In genomic region chr10:93249901-93250300, GRCm38 (mm10) we compare ENCODE assay signal across 18 mouse cellular contexts.
A peak's percentile ranks its signal among the peaks of the same experiment; 100 is the strongest.
DNase-seq lines count a peak whose midpoint lies in the region; ATAC-seq and TF ChIP-seq lines count a peak whose summit lies in the region.
"Had no signal": no experiment of that assay in that cellular context is flagged by ENCODE, and none has a peak within 500 bp of the region (broad histone marks: within the 10 kb centered on the region; RNA-seq: fewer than 3 reads in every experiment).

No protein-coding gene starts in this region.

- H3K9me3 ChIP-seq in heart, embryonic 16.5 days (replicated peaks; ENCODE audit: control insufficient read depth, low read length), result no peaks in the 10 kb centered on the region
- no peaks in the 10 kb centered on the region for H3K9me3 ChIP-seq in embryonic facial prominence, embryonic 15.5 days (replicated peaks)
- no peaks in the 10 kb centered on the region for H3K9me3 ChIP-seq in neural tube, embryonic 14.5 days (ENCODE audit: control insufficient read depth, low read length)
- H3K9me3 ChIP-seq: G1E; lung, embryonic 15.5 days; neural tube, embryonic 12.5 days had no signal

- no peak for TF ChIP-seq CTCF in left cerebral cortex, adult 2 months (IDR thresholded peaks at IDR 0.05)

- H3K27ac ChIP-seq in heart, embryonic 16.5 days (ENCODE audit: low read length), result peak overlapping the region; percentile 66
- peak overlapping the region; percentile 57; the same call in 1 of the 2 replicates for H3K27ac ChIP-seq in left cerebral cortex, adult 2 months
- peak overlapping the region; percentile 60 for H3K27ac ChIP-seq in embryonic facial prominence, embryonic 15.5 days (replicated peaks)
- peak overlapping the region; percentile 8; the same call in 1 of the 2 replicates for H3K27ac ChIP-seq in neural tube, embryonic 14.5 days (ENCODE audit: low read depth, low read length)
- H3K27ac ChIP-seq: kidney, postnatal 0 days; neural tube, embryonic 12.5 days had no signal

- DNase-seq in heart, adult 18-20 months, result no peak
- DNase-seq in left cerebral cortex, adult 2 months (ENCODE audit: extremely low spot score in 1 of 2, low spot score in 2 of 2), result no peak
- DNase-seq in left cerebral cortex, adult 11 months (ENCODE audit: low spot score), result no peak
- DNase-seq in thymus, postnatal 10 days (ENCODE audit: low spot score in 2 of 2), result no peak
- DNase-seq: adrenal gland, adult 2 months; cerebellum, adult 11 months; cerebellum, postnatal 36 days; gastrocnemius, postnatal 25 days; spleen, adult 18-20 months had no signal

- H3K4me1 ChIP-seq in heart, embryonic 16.5 days (ENCODE audit: control insufficient read depth, insufficient read depth, low read length), result peaks cover 29% of the 10 kb centered on the region
- H3K4me1 ChIP-seq in embryonic facial prominence, embryonic 15.5 days, result peaks cover 45% of the 10 kb centered on the region
- H3K4me1 ChIP-seq in neural tube, embryonic 14.5 days (ENCODE audit: control insufficient read depth, insufficient read depth, low read length), result peaks cover 11% of the 10 kb centered on the region

- peaks cover 9% of the 10 kb centered on the region; the same call in 1 of the 2 replicates for H3K36me3 ChIP-seq in heart, embryonic 16.5 days (ENCODE audit: control insufficient read depth, insufficient read depth)
- H3K36me3 ChIP-seq in embryonic facial prominence, embryonic 15.5 days, result peaks cover 11% of the 10 kb centered on the region; the same call in 1 of the 2 replicates
- no peaks in the 10 kb centered on the region for H3K36me3 ChIP-seq in neural tube, embryonic 14.5 days (ENCODE audit: control insufficient read depth, insufficient read depth, low read length)

- no peak overlapping the region for H3K4me2 ChIP-seq in heart, embryonic 16.5 days (ENCODE audit: low read depth, low read length)
- H3K4me2 ChIP-seq in embryonic facial prominence, embryonic 15.5 days (replicated peaks), result no peak overlapping the region
- no peak overlapping the region for H3K4me2 ChIP-seq in neural tube, embryonic 14.5 days (ENCODE audit: low read depth, low read length)
- H3K4me2 ChIP-seq: liver, embryonic 11.5 days; lung, embryonic 15.5 days; neural tube, embryonic 12.5 days had no signal

- no peak overlapping the region for H3K4me3 ChIP-seq in heart, embryonic 16.5 days (ENCODE audit: low read length)
- no peak overlapping the region for H3K4me3 ChIP-seq in left cerebral cortex, adult 2 months
- no peak overlapping the region for H3K4me3 ChIP-seq in embryonic facial prominence, embryonic 15.5 days (replicated peaks)
- H3K4me3 ChIP-seq in neural tube, embryonic 14.5 days (ENCODE audit: low read depth, low read length), result no peak overlapping the region
- H3K4me3 ChIP-seq: lung, embryonic 15.5 days; neural tube, embryonic 12.5 days had no signal

- intact Hi-C loops in left cerebral cortex, adult 2 months (cut with DNase I), result no loop called here

- 70% methylated on average over 7 of the region's 7 CpGs for WGBS in heart, embryonic 16.5 days
- WGBS in embryonic facial prominence, embryonic 15.5 days, result 72% methylated on average over 7 of the region's 7 CpGs
- WGBS in neural tube, embryonic 14.5 days, result 55% methylated on average over 7 of the region's 7 CpGs

- H3K9ac ChIP-seq in heart, embryonic 16.5 days (ENCODE audit: low read length), result no peak overlapping the region
- H3K9ac ChIP-seq in embryonic facial prominence, embryonic 15.5 days, result no peak overlapping the region
- no peak overlapping the region for H3K9ac ChIP-seq in neural tube, embryonic 14.5 days (replicated peaks; ENCODE audit: low read depth, low read length)
- H3K9ac ChIP-seq: lung, embryonic 15.5 days; neural tube, embryonic 12.5 days had no signal

- no peaks in the 10 kb centered on the region for H3K27me3 ChIP-seq in heart, embryonic 16.5 days (ENCODE audit: control insufficient read depth, insufficient read depth, low read length)
- H3K27me3 ChIP-seq in embryonic facial prominence, embryonic 15.5 days, result no peaks in the 10 kb centered on the region
- H3K27me3 ChIP-seq in neural tube, embryonic 14.5 days (ENCODE audit: control insufficient read depth, insufficient read depth, low read length), result no peaks in the 10 kb centered on the region
- H3K27me3 ChIP-seq: lung, embryonic 15.5 days; neural tube, embryonic 12.5 days had no signal

- ATAC-seq in heart, embryonic 16.5 days (replicated peaks; ENCODE audit: extremely low read depth, insufficient read depth, low FRiP score), result no peak
- no peak for ATAC-seq in embryonic facial prominence, embryonic 15.5 days (ENCODE audit: insufficient number of reproducible peaks, low FRiP score, low TSS enrichment, low read depth)
- ATAC-seq in neural tube, embryonic 14.5 days (ENCODE audit: low read depth), result no peak
- ATAC-seq: inflammation-experienced regulatory T-cells, adult 6 months had no signal

Comparison
In these comparisons a context has a peak if more than half of its experiments do, and no peak if none do; other contexts are left out.
1. H3K27ac ChIP-seq: peak in every context shown above with its lines; median percentile 66 in heart, embryonic 16.5 days; 60 in embryonic facial prominence, embryonic 15.5 days; 57 in left cerebral cortex, adult 2 months; 8 in neural tube, embryonic 14.5 days.